Mouse (Mus musculus) 416B (cell line): ENCODE results near the gene Tmem216.
A peak's percentile ranks its signal among the peaks of the same experiment; 100 is the strongest.

Source experiments
- DNase-seq: peaks from one replicate; pipeline ENCODE4 v3.0.0; 2011; ENCODE audit warnings: low read depth

Gene Tmem216

DNA sequence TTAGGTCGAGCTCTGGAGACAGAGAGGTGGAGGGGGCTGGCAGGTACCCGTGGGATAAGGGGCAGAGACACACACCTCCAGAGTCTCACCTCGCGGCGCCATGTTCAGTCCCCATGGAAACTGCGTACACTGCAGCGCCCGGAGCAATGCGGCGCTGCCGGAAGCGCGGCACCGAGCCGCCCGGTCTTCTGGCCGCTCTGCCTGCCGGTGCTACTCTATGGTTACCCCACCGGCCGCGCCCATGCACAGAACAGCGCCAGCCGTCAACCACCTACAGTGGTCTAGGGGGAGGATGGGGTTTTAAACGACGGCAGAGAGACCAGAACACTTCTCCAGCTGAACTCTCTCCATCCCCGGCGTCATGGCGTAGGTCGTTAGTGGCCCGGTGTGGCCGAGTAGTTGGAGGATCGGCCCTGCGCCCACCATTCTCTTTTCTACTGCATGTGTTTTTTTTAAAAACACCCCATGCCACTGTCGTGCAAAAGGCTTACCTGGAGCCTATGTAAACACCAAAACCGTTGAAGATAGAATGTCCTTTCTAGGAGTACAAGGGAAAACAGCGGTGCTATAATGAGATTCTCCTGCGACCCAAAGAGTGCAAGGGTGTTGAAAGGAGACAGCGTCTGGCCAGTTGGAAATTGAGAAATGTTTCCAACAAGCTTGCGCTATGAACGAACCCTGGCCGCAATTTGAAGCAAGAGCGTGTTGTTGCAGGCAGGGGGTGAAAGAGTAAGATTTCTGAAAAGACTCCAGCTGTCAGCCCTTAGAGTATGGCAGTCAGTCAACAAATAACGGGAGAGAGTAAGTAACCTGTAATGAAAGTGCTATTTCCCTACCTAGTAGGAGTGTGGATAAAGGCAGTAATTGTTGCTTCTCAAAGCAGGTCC lies at the start of gene Tmem216:
Gene Tmem216 (minus strand): TSS at position 615 of the 887 bp plus-strand sequence.
- peak; percentile 80 for DNase-seq

DNA sequence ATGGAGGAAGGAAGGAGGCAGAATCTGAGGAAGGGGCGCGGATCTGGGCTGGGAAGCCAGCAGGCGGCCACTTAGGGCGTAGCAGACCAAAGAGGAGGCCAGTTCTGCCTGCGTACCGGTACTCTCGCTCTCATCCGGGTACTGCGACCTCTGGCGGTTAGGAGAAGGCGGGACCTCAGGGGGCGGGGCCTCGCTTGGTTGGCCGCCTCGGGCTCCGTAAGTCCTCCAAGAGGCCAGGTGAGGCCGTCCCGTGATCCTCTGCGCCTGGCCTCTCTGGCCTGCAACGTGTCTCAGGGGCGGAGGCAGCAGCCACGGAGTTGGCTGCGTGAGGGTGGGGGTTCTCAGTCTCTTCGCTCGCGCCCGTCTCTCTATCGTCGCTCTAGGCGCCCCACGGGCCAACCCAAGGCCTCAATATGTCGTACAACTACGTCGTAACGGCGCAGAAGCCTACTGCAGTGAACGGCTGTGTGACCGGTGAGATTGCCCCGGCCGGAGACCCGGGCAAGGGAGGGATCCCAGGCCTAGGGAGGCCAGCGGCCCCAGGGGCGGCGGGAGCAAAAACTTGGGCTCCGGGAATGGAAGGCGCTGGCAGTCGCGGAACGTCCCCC lies 49.4 kb upstream of the Tmem216 start, which contains the start of the genes Ddb1 and Tkfc:
Gene Ddb1 (plus strand): TSS at position 35 of the 608 bp plus-strand sequence.
Gene Tkfc (minus strand): TSS at position 362 of the 608 bp plus-strand sequence.
- DNase-seq = peak; percentile 98

- no peak for DNase-seq
These were observed 48.5 kb upstream of the Tmem216 start for GRCm38 (mm10) chr19:10604534-10604933.

DNA sequence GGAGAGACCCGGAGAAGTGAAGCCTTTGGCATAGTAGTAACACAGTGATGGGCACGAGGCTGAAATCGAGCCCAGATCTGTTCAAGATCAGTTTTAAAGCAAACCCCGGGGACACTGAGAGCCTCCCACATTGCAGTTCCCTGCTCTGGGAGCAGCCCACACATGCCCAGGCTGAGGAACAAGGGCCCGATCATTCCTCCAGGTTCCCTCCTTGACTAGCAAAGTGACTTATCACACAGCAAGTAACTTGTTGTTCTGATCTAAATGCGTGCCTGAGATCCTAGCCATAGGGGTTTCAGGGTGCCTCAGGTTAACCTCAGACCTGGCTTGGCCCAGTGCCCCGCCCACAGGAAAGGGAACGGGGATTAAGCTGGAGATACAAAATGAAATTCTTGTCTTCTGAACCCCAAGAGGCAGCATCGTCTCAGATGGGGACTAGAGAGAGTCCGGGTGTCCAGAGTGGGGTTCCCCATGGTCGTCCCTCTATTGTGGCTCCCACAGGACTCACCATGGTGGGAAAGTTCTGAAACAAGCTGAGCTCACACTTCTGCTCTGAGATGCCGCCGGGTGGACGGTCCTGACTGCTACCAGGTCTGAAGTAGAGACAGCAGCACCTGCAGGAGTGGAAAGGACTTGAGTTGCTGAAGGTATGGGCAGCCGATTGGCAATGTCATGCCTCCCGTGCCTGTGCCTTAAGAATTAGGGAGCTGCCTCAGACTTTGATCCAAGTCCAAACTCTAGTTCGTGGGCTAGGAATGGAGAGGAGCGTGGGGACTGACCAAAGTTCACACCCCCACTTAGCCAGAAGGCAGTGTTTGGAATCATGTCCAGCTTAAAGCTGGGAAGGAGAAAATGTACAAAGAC lies 47.9 kb upstream of the Tmem216 start:
- DNase-seq = no peak

DNA sequence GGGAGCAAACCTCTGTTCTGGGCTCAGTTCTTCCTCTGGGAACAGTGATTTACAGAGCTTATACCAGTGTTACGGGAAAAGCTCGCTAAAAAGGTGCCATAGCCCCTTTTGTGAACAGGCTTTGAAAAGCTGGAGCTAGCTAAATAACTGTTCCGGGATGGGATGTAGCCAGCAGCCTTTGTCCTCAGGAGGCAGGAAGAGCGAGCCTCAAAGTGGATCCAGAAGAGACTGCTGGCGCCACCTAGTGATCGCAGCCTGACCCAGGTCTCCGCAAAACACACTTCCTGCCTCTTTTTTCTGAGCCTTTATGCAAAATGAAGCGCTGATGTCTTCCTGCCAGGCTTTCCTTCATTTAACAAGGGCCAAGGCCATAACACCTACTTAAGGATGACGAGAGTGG lies 46.7 kb upstream of the Tmem216 start:
- peak; percentile 93 for DNase-seq

DNA sequence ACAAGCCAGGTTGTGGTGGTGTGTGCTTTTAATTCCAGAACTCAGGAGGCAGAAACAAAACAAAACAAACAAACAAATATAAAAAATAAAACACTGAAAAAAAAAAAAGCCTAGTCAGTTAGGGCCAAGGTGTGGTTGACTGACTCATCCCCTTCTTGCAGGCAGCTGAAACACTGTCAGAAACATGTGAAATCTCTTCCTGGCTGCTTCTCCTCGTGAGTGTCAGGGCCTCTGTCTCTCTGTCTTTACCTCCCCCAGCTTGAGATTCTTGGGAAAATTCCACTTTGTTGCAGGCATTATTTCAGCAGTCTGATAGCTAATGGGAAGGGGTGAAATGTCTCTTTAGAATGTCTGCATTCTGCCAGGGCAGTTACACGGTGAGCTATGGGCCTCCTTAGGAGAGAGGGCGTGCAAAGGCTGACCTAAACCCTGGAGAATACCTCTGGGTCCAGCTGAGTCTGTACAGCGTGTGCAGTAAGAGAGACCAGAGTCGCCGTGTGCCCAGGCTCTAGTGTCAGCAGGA lies 46.3 kb upstream of the Tmem216 start:
- peak; percentile 80 for DNase-seq

DNA sequence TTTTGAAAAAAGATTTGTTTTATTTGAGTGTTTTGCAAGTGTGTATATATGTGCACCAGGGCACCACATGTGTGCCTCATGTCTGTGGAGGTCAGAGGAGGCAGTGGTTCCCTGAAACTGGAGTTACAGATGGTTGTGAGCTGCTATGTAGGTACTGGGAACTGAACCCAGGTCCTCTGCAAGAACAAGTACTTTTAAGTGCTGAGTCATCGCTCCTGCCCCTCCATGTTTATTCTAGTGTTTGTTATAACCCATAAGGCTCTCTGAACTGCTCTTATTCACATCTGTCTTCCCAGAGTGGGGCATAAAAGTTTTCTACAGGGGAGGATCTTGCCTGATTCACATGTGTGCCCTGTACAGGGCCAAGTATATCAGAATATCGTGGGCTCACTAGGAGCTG lies 43.6 kb upstream of the Tmem216 start:
- no peak for DNase-seq

GRCm38 (mm10) chr19:10598188-10598587 lies 42.1 kb upstream of the Tmem216 start:
- DNase-seq = peak; percentile 72

DNA sequence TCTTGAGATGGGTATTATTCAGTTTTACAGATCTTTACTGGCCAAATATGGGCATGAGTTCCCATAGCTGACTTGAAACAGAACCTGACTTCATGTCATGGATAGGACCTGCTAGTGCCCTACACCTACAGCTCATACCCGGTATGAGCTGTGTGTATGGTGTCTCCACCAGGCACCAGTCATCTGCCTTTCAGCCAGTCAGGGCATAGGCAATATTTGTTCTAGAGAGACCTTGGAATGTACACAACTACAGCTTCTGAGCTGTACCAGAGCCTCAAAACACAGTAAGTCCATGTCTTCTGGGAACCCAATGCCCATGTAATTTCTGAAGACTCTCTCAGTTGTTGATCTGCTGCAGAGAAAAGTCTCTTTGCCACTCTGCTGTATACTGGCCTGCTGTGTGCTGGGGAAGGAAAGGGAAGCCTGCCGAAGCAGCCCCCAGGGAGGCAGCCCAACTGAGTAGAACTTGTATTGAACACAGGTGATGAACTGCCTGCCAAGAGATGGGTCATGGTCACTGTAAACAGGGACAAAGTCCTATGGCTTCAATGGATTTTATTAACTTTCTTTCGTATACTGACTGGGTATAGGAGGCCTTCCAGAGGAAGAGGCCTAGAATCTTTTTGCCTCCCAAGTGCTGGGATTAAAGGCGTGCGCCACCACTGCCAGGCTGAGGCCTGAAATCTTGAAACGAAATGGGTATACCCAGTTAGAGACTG lies 35.8 kb upstream of the Tmem216 start:
- no peak for DNase-seq

DNA sequence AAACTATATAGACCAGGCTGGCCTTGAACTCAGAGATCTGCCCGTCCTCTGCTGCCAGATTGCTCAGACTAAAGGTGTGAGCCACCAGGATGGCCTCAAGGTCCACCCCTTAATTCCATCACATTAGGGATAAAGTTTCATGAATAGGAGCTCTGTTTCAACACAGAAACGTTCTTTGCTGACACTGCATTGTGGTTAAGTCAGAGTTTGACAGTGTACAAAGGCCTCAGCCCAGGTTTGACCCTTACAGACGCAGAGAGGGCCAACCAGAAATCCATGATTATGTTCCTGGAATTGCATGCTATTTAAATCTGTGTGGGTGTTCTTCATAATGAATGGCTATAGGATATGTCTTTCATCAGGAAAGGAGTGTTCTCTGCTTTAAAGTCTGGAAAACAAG lies 34.3 kb upstream of the Tmem216 start:
- DNase-seq = no peak

- DNase-seq = peak; percentile 81
These were observed 33.3 kb upstream of the Tmem216 start for GRCm38 (mm10) chr19:10589127-10589857.

- DNase-seq = peak; percentile 78
These were observed 31.2 kb upstream of the Tmem216 start for GRCm38 (mm10) chr19:10587231-10587630.

DNA sequence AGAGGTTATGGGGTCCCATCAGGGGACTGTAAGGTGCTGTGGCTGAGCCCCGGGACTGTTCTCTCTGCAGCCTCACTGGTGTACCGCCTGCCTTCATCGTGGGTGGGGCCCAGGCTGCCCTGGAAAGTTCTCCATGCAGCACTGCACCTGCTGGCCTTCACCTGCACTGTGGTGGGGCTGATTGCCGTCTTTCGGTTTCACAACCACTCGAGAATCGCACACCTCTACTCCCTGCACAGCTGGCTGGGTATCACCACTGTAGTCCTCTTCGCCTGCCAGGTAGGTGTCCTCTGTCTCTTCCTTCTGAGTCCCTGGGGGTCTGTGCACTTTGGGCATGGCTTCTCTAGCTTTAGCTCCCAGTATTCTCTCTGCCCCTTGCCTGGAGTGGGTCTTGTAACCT lies 29.1 kb upstream of the Tmem216 start:
- no peak for DNase-seq

GRCm38 (mm10) chr19:10583550-10584146 lies 27.6 kb upstream of the Tmem216 start:
- no peak for DNase-seq

- no peak for DNase-seq
These were observed 25.9 kb upstream of the Tmem216 start for GRCm38 (mm10) chr19:10581984-10582383.

DNA sequence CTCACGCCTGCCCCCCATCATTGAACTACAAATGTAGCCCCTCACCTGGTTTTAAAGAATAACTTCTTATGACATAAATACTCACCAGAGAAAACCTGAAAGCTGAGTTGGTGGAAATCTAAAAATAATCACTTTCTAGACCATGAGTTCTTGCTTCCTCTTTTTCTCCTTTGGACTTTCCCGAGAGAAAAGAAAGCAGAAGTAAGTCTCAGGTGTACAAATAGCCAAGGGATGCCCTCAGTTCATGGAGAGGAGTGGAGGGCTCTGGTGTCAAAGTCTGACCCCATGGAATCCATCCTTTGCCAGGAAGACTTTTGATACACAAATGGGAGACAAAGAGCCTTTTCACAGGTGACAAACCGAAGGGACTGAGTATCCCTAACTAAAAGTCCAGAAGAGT lies 24.7 kb upstream of the Tmem216 start:
- no peak for DNase-seq

- no peak for DNase-seq
These were observed 24.1 kb upstream of the Tmem216 start for GRCm38 (mm10) chr19:10580102-10580501.

- DNase-seq = peak; percentile 98
These were observed 20.9 kb upstream of the Tmem216 start, which contains the start of the genes Cyb561a3 and Tmem138 for GRCm38 (mm10) chr19:10576690-10577561. Cyb561a3 (plus strand) TSS chr19:10577172. Tmem138 (minus strand) TSS chr19:10577362.

- DNase-seq = peak; percentile 39
These were observed 13.6 kb upstream of the Tmem216 start for GRCm38 (mm10) chr19:10569627-10570026.
